Mouse (Mus musculus) cortical plate, adult 2 months (tissue): ENCODE measurements at regions not wholly inside any gene's neighbourhood (a gene's known extent, or its start where the extent isn't known, plus 50 kb on each side); places are given as distances from the start of the nearest gene placed in this dataset.

ENCODE experiments used
- CTCF ChIP-seq: fragments of 200-500 bp; IDR thresholded peaks from 2 replicates; pipeline ENCODE4 v1.5.1; 2011; ENCODE audit warnings: mild to moderate bottlenecking, control low read depth, low read length; ENCODE audit not compliant: insufficient read depth; ENCODE audit errors: extremely low read depth
- POLR2A ChIP-seq: fragments of 200-500 bp; IDR thresholded peaks from 2 replicates; pipeline ENCODE4 v1.6.1; 2011; ENCODE audit warnings: mild to moderate bottlenecking, low read length, control low read depth; ENCODE audit not compliant: insufficient read depth; ENCODE audit errors: extremely low read depth

- TF ChIP-seq CTCF (no peak), POLR2A (no peak)
Observed at GRCm38 (mm10) chr2:172623707-172624106, 74.3 kb downstream of the Tfap2c start.
